Mouse (Mus musculus): ENCODE measurements at regions not wholly inside any gene's neighbourhood (a gene's known extent, or its start where the extent isn't known, plus 50 kb on each side); places are given as distances from the start of the nearest gene placed in this dataset.
A peak's percentile ranks its signal among the peaks of the same experiment; 100 is the strongest.

DNA sequence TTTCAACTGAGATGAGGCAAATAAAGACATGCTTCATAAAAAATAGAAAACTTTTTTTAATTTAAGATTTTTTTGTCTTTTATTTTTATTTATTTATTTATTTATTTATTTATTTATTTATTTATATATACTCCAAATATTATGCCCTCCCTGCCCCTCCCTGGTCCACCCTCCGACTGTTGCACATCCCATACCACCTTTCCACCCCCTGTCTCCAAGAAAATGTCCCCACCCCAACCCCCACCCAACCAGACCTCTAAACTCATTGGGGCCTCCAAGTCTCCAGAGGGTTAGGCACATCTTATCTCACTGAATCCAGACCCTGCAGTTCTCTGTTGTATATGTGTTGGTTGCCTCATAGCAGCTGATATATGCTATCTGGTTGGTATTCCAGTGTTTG lies 821.2 kb upstream of the Cdh7 start:
- no peak for ATAC-seq
- no peak overlapping the region for H3K4me3 ChIP-seq (ENCODE audit: low read depth, low read length)

GRCm38 (mm10) chr1:109170838-109171237 lies 811.4 kb upstream of the Cdh7 start:
- ATAC-seq = no peak
- Histone ChIP-seq H3K4me1 (ENCODE audit: control insufficient read depth, insufficient read depth, low read length) (no peaks in the 10 kb centered on the region), H3K27ac (ENCODE audit: low read depth, low read length) (no peak overlapping the region), H3K9me3 (replicated peaks; ENCODE audit: control insufficient read depth, low read length) (no peaks in the 10 kb centered on the region), H3K4me2 (ENCODE audit: low read length) (no peak overlapping the region), H3K9ac (ENCODE audit: low read length) (no peak overlapping the region), H3K36me3 (ENCODE audit: control insufficient read depth, insufficient read depth, low read length) (no peaks in the 10 kb centered on the region), H3K4me3 (ENCODE audit: low read depth, low read length) (no peak overlapping the region), H3K27me3 (replicated peaks; ENCODE audit: control insufficient read depth, insufficient read depth, low read length) (no peaks in the 10 kb centered on the region)
- 63% methylated on average over 1 of the region's 1 CpGs for WGBS
- DNase-seq (ENCODE audit: low spot score) = peak; percentile 33

More for the DNA sequence above, 821.2 kb upstream of the Cdh7 start:
- 94% methylated on average over 1 of the region's 1 CpGs for WGBS
- no peak overlapping the region for H3K27ac ChIP-seq (ENCODE audit: low read depth, low read length)
- no peaks in the 10 kb centered on the region for H3K36me3 ChIP-seq (ENCODE audit: control insufficient read depth, insufficient read depth, low read length)
- H3K9me3 ChIP-seq (replicated peaks; ENCODE audit: control insufficient read depth, low read length) = no peaks in the 10 kb centered on the region
- DNase-seq (ENCODE audit: low spot score) = no peak
- no peak overlapping the region for H3K9ac ChIP-seq (ENCODE audit: low read length)
- no peaks in the 10 kb centered on the region for H3K27me3 ChIP-seq (replicated peaks; ENCODE audit: control insufficient read depth, insufficient read depth, low read length)
- H3K4me1 ChIP-seq (ENCODE audit: control insufficient read depth, insufficient read depth, low read length) = no peaks in the 10 kb centered on the region
- H3K4me2 ChIP-seq (ENCODE audit: low read length) = no peak overlapping the region

DNA sequence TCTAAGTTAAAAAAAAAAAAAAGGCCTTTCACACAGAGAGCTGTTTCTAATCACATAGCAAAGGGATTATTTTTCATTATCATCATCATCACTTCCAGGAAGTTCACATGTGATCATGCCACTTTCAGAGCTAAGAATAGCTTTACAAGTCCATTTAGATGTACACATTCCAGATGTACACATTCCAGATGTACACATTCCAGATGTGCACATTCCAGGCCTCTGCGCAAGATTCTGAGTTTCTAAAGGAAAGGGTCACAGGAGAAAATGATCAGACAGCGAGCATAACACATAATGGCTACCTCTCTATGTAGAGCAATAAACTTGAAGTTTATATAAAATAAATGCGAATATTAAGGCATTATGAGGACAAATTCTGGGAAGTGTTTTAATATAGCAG lies 795.7 kb upstream of the Cdh7 start:
- Histone ChIP-seq H3K36me3 (ENCODE audit: control insufficient read depth, insufficient read depth, low read length) (no peaks in the 10 kb centered on the region), H3K27me3 (replicated peaks; ENCODE audit: control insufficient read depth, insufficient read depth, low read length) (no peaks in the 10 kb centered on the region), H3K4me1 (ENCODE audit: control insufficient read depth, insufficient read depth, low read length) (no peaks in the 10 kb centered on the region), H3K4me2 (ENCODE audit: low read length) (no peak overlapping the region), H3K9ac (ENCODE audit: low read length) (no peak overlapping the region), H3K9me3 (replicated peaks; ENCODE audit: control insufficient read depth, low read length) (no peaks in the 10 kb centered on the region), H3K4me3 (ENCODE audit: low read depth, low read length) (no peak overlapping the region), H3K27ac (ENCODE audit: low read depth, low read length) (no peak overlapping the region)
- DNase-seq (ENCODE audit: low spot score) = no peak
- WGBS = 95% methylated on average over 3 of the region's 3 CpGs
- ATAC-seq = no peak

DNA sequence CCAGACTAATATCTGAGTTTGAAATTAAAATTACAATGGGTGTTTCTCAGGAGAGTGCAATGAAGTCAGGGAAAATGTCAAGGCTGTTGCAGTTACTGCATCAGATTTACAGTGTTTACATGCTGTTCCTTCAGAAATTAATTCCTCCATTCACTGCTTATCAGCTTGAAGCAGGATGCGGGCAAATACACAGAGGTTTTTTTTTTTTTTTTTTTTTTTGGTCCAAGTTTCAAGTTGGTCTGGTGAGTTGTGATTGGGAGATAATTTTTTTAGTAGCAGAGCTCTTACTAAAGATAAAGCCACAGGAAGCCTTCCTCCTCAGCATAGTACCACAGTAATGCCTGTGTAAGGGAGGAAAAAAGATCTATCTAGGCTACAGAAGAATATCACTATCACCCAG lies 762.1 kb upstream of the Cdh7 start:
- no peaks in the 10 kb centered on the region for H3K4me1 ChIP-seq (ENCODE audit: control insufficient read depth, insufficient read depth, low read length)
- no peak overlapping the region for H3K4me2 ChIP-seq (ENCODE audit: low read length)
- H3K9me3 ChIP-seq (replicated peaks; ENCODE audit: control insufficient read depth, low read length) = no peaks in the 10 kb centered on the region
- WGBS = 83% methylated on average over 1 of the region's 1 CpGs
- no peak overlapping the region for H3K4me3 ChIP-seq (ENCODE audit: low read depth, low read length)
- no peak overlapping the region for H3K9ac ChIP-seq (ENCODE audit: low read length)
- DNase-seq (ENCODE audit: low spot score) (no peak), ATAC-seq (no peak)
- H3K27ac ChIP-seq (ENCODE audit: low read depth, low read length) = no peak overlapping the region
- no peaks in the 10 kb centered on the region for H3K27me3 ChIP-seq (replicated peaks; ENCODE audit: control insufficient read depth, insufficient read depth, low read length)
- no peaks in the 10 kb centered on the region for H3K36me3 ChIP-seq (ENCODE audit: control insufficient read depth, insufficient read depth, low read length)

DNA sequence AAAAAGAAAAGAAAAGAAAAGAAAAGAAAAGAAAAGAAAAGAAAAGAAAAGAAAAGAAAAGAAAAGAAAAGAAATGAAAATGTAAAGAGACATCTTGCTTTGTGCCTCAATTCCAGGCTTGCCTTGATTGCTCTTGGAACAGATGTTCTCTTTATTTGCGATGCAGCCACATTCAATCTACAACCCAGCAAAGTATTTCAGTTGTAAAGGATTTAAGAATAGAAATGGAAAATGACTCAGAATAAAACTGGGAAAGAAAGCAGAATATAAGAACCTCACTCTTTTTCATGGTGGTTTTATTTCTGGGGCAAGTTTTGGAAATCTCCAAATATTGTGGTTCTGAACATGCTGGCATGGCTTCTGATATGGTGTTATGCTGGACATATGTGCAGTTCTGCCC lies 758.7 kb upstream of the Cdh7 start:
- ATAC-seq (no peak), DNase-seq (ENCODE audit: low spot score) (no peak)
- H3K27me3 ChIP-seq (replicated peaks; ENCODE audit: control insufficient read depth, insufficient read depth, low read length) = no peaks in the 10 kb centered on the region
- H3K9ac ChIP-seq (ENCODE audit: low read length) = no peak overlapping the region
- no peaks in the 10 kb centered on the region for H3K4me1 ChIP-seq (ENCODE audit: control insufficient read depth, insufficient read depth, low read length)
- no peaks in the 10 kb centered on the region for H3K36me3 ChIP-seq (ENCODE audit: control insufficient read depth, insufficient read depth, low read length)
- H3K27ac ChIP-seq (ENCODE audit: low read depth, low read length) = no peak overlapping the region
- 95% methylated on average over 1 of the region's 1 CpGs for WGBS
- H3K9me3 ChIP-seq (replicated peaks; ENCODE audit: control insufficient read depth, low read length) = no peaks in the 10 kb centered on the region
- no peak overlapping the region for H3K4me2 ChIP-seq (ENCODE audit: low read length)
- no peak overlapping the region for H3K4me3 ChIP-seq (ENCODE audit: low read depth, low read length)
